Mouse (Mus musculus): Measurements from ENCODE around the gene Tmem151b. TPM values are rescaled to one million over a fixed set of nuclear protein-coding genes. Genes with fewer than 3 reads are reported as not detected.

Tmem151b gene
- polyA plus RNA-seq, 1 experiment from 2014 or later, result 14.5 TPM

- peak; percentile 12 for ATAC-seq
- no peak for DNase-seq (ENCODE audit: low read depth, low spot score)
- H3K27me3 ChIP-seq, result peaks cover 3% of the 10 kb centered on the region
- in situ Hi-C loops (cut with MboI; ENCODE audit: low pct_unique_long_range_greater_than_20kb), result no loop called here
- CTCF ChIA-PET, result interaction anchor here (0.7 to 3.0 kb wide), 6 partner anchors 17 to 71 kb away, joined by 3 to 9 read pairs (median 3); partner anchors contain the start of genes Aars2 and Tcte1
- TF ChIP-seq CTCF (IDR thresholded peaks at IDR 0.05), result no peak
- POLR2A ChIA-PET, result interaction anchor here (0.5 to 2.3 kb wide), 4 partner anchors 18 to 42 kb away, joined by 4 to 7 read pairs (median 5); partner anchors contain the start of gene Aars2
These were observed 650 bp downstream of the Tmem151b start for GRCm38 (mm10) chr17:45548541-45549512.

GRCm38 (mm10) chr17:45547461-45548190 is 1.9 kb downstream of the Tmem151b start:
- CTCF ChIA-PET, result interaction anchor here (0.8 to 3.0 kb wide), 2 partner anchors 41 to 70 kb away, joined by 3 to 9 read pairs; partner anchors contain the start of gene Aars2
- TF ChIP-seq CTCF (IDR thresholded peaks at IDR 0.05), result no peak
- ATAC-seq (no peak), DNase-seq (ENCODE audit: low read depth, low spot score) (no peak)
- in situ Hi-C loops (cut with MboI; ENCODE audit: low pct_unique_long_range_greater_than_20kb), result no loop called here
- POLR2A ChIA-PET, result no interaction called here
- H3K27me3 ChIP-seq, result no peaks in the 10 kb centered on the region

- H3K27me3 ChIP-seq, result no peaks in the 10 kb centered on the region
- POLR2A ChIA-PET, result no interaction called here
- no peak for ATAC-seq
- CTCF ChIA-PET, result no interaction called here
- in situ Hi-C loops (cut with MboI; ENCODE audit: low pct_unique_long_range_greater_than_20kb), result no loop called here
- no peak for TF ChIP-seq CTCF (IDR thresholded peaks at IDR 0.05)
- no peak for DNase-seq (ENCODE audit: low read depth, low spot score)
These were observed 2.5 kb downstream of the Tmem151b start for GRCm38 (mm10) chr17:45546941-45547340.

GRCm38 (mm10) chr17:45545278-45545961 is 4.1 kb downstream of the Tmem151b start:
- no peak for ATAC-seq
- peaks cover 3% of the 10 kb centered on the region for H3K27me3 ChIP-seq
- in situ Hi-C loops (cut with MboI; ENCODE audit: low pct_unique_long_range_greater_than_20kb), result no loop called here
- ChIA-PET POLR2A (no interaction called here), CTCF (no interaction called here)
- DNase-seq (ENCODE audit: low read depth, low spot score), result no peak
- TF ChIP-seq CTCF (IDR thresholded peaks at IDR 0.05), result no peak

- in situ Hi-C loops (cut with MboI; ENCODE audit: low pct_unique_long_range_greater_than_20kb), result no loop called here
- ChIA-PET POLR2A (no interaction called here), CTCF (interaction anchor here (1.0 kb wide), 1 partner anchor 29 kb away, joined by 4 read pairs; no protein-coding TSS in a partner anchor)
- TF ChIP-seq CTCF (IDR thresholded peaks at IDR 0.05), result no peak
- no peak for ATAC-seq
- H3K27me3 ChIP-seq, result peaks cover 3% of the 10 kb centered on the region
- no peak for DNase-seq (ENCODE audit: low read depth, low spot score)
These were observed 4.6 kb downstream of the Tmem151b start for GRCm38 (mm10) chr17:45544873-45545277.

- DNase-seq (ENCODE audit: low read depth, low spot score) (no peak), ATAC-seq (no peak)
- CTCF ChIA-PET, result interaction anchor here (1.0 to 1.7 kb wide), 2 partner anchors 28 kb away, joined by 4 read pairs; no protein-coding TSS in a partner anchor
- in situ Hi-C loops (cut with MboI; ENCODE audit: low pct_unique_long_range_greater_than_20kb), result no loop called here
- peaks cover 8% of the 10 kb centered on the region for H3K27me3 ChIP-seq
- POLR2A ChIA-PET, result no interaction called here
- no peak for TF ChIP-seq CTCF (IDR thresholded peaks at IDR 0.05)
These were observed 5.2 kb downstream of the Tmem151b start for GRCm38 (mm10) chr17:45544001-45544872.

- POLR2A ChIA-PET, result no interaction called here
- DNase-seq (ENCODE audit: low read depth, low spot score) (no peak), ATAC-seq (no peak)
- no peak for TF ChIP-seq CTCF (IDR thresholded peaks at IDR 0.05)
- CTCF ChIA-PET, result interaction anchor here (1.7 kb wide), 1 partner anchor 27 kb away, joined by 4 read pairs; no protein-coding TSS in a partner anchor
- in situ Hi-C loops (cut with MboI; ENCODE audit: low pct_unique_long_range_greater_than_20kb), result no loop called here
- H3K27me3 ChIP-seq, result peaks cover 11% of the 10 kb centered on the region
These were observed 6.4 kb downstream of the Tmem151b start for GRCm38 (mm10) chr17:45543115-45543514.

- in situ Hi-C loops (cut with MboI; ENCODE audit: low pct_unique_long_range_greater_than_20kb), result no loop called here
- ChIA-PET POLR2A (no interaction called here), CTCF (interaction anchor here (0.7 to 1.7 kb wide), 2 partner anchors 9 to 26 kb away, joined by 4 read pairs; no protein-coding TSS in a partner anchor)
- peaks cover 11% of the 10 kb centered on the region for H3K27me3 ChIP-seq
- no peak for TF ChIP-seq CTCF (IDR thresholded peaks at IDR 0.05)
- DNase-seq (ENCODE audit: low read depth, low spot score) (no peak), ATAC-seq (no peak)
These were observed 6.8 kb downstream of the Tmem151b start for GRCm38 (mm10) chr17:45542705-45543104.

- no peak for TF ChIP-seq CTCF (IDR thresholded peaks at IDR 0.05)
- in situ Hi-C loops (cut with MboI; ENCODE audit: low pct_unique_long_range_greater_than_20kb), result no loop called here
- CTCF ChIA-PET, result interaction anchor here (0.7 to 1.7 kb wide), 2 partner anchors 10 to 26 kb away, joined by 4 read pairs; no protein-coding TSS in a partner anchor
- no peak for DNase-seq (ENCODE audit: low read depth, low spot score)
- peaks cover 11% of the 10 kb centered on the region for H3K27me3 ChIP-seq
- POLR2A ChIA-PET, result no interaction called here
- ATAC-seq, result no peak
These were observed 7.3 kb downstream of the Tmem151b start for GRCm38 (mm10) chr17:45542129-45542528.
